Mouse (Mus musculus): ENCODE results near the gene Pdzrn3.

DNA sequence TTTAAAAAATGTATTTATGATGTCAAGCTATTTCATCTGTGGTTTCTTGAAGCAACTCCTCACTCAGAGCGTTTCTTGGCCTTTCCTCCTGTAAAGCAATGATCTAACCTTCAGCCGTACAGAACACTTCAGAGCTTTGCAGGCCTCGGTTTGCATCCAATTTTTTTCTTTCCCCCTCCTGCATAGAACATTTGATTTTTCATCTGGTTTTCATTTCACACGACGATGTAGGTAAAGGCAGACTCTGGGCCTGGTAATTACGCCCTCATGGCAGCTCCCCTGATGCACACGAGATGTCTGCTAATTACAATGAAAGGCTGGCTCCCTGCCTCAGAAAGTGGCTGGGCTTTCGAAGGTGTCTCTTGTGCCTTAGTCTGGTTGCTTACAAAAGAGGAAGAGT is 81.4 kb downstream of the Pdzrn3 start:
- TF ChIP-seq POLR2A (IDR thresholded peaks at IDR 0.05; ENCODE audit: low read depth, low read length) (no peak), CTCF (IDR thresholded peaks at IDR 0.05; ENCODE audit: extremely low read depth, insufficient read length, insufficient replicate concordance, low read depth, low read length) (no peak)

All from small intestine, adult 2 months (tissue).